Mouse (Mus musculus): ENCODE measurements around the gene Fry. TPM values are rescaled to one million over a fixed set of nuclear protein-coding genes. Genes with fewer than 3 reads are reported as not detected.

Fry gene
- polyA plus RNA-seq, 1 experiment from 2014 or later: 7.1 TPM

DNA sequence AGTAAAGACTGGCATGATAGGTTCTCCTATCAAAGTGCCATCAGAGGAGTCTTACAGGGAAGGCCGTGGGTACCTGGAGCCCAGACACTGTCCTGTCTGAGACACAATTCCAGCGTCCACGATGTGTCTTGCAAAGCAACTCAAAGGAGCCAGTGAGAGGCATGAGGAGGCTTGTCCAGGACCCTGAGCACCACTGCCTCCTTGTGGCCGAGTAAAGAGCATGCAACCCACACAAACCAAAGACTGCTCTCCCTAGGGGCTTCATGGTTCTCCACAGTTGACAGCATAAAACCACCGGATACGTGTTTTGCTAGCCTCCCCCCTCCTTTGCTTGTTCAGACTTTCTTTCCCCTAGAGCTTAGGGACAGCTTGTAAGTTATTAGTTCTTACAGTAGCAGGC is 39.2 kb downstream of the Fry start:
- Histone ChIP-seq H3K9me3 (no peaks in the 10 kb centered on the region), H3K36me3 (no peaks in the 10 kb centered on the region), H3K27me3 (no peaks in the 10 kb centered on the region), H3K4me3 (no peak overlapping the region), H3K9ac (no peak overlapping the region), H3K4me1 (peaks cover 7% of the 10 kb centered on the region; the same call in 1 of the 2 replicates), H3K4me2 (no peak overlapping the region), H3K27ac (no peak overlapping the region)
- 36% methylated on average over 6 of the region's 6 CpGs for WGBS
- no peak for ATAC-seq (ENCODE audit: borderline replicate concordance, extremely low read depth, low FRiP score, low TSS enrichment)

DNA sequence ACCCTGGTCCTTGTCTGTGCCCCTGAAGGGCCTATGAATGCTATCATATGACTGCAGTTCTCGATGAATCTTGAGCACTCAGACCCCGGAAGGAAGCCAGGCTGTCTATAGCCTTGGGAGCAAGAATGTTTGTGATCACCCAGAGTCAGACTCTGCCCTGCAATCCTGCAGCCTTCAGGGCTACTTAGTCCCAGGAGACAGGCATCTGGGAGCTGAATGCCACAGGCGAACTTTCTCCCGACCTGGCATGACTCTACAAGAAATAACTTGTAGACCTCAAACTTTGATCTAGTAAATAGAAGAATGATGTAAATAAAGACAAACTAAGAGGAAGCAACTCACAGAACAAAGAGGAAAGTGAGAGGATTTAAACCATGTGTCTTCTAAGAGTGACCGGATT is 40.7 kb downstream of the Fry start:
- no peak for ATAC-seq (ENCODE audit: borderline replicate concordance, extremely low read depth, low FRiP score, low TSS enrichment)
- Histone ChIP-seq H3K9me3 (no peaks in the 10 kb centered on the region), H3K27me3 (no peaks in the 10 kb centered on the region), H3K4me2 (no peak overlapping the region), H3K36me3 (no peaks in the 10 kb centered on the region), H3K4me3 (no peak overlapping the region), H3K4me1 (peaks cover 4% of the 10 kb centered on the region; the same call in 1 of the 2 replicates), H3K27ac (no peak overlapping the region), H3K9ac (no peak overlapping the region)
- WGBS: 42% methylated on average over 5 of the region's 5 CpGs

DNA sequence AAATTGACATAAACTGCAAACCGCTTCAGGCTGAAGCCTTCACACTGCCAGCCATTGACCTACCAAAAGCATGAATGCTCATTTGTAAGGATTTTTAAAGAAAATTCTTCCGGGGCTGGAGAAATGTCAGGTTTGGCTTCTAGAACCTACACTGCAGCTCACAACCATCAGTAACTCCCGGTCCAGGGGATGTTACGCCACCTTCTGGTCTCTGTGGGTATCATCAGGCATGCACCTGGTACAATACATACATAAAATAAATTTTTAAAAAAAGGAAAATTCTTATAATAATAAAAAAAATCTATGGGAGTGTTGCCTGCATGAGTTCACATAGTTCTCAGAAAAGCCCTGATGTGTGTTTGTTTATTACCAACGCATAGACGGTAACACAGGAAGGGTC is 42.7 kb downstream of the Fry start:
- H3K27me3 ChIP-seq: no peaks in the 10 kb centered on the region
- no peaks in the 10 kb centered on the region for H3K36me3 ChIP-seq
- 75% methylated on average over 6 of the region's 6 CpGs for WGBS
- H3K9me3 ChIP-seq: no peaks in the 10 kb centered on the region
- no peak overlapping the region for H3K9ac ChIP-seq
- no peak for ATAC-seq (ENCODE audit: borderline replicate concordance, extremely low read depth, low FRiP score, low TSS enrichment)
- no peak overlapping the region for H3K27ac ChIP-seq
- H3K4me2 ChIP-seq: no peak overlapping the region
- no peaks in the 10 kb centered on the region for H3K4me1 ChIP-seq
- no peak overlapping the region for H3K4me3 ChIP-seq

DNA sequence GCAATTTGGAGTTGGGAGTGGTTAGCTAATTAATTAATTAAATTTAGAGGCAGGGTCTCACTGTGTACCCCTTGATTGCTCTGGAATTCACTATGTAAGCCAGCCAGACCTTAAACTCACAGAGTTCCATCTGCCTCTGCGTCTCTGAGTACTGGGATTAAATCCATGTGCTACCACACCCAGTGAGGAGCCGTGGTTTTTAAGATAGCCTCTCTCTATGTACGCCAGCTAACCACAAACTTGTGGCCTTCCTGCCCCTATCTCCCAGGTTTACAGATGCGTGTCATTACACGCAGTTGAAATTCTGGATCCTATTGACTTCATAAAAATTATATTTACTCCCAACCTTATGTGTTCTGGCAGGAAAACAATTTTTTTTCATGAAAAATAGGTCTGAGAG is 43.5 kb downstream of the Fry start:
- Histone ChIP-seq H3K4me1 (no peaks in the 10 kb centered on the region), H3K27me3 (no peaks in the 10 kb centered on the region), H3K4me3 (no peak overlapping the region), H3K9ac (no peak overlapping the region), H3K36me3 (no peaks in the 10 kb centered on the region), H3K27ac (no peak overlapping the region), H3K4me2 (no peak overlapping the region), H3K9me3 (no peaks in the 10 kb centered on the region)
- WGBS: 65% methylated on average over 5 of the region's 5 CpGs
- ATAC-seq (ENCODE audit: borderline replicate concordance, extremely low read depth, low FRiP score, low TSS enrichment): no peak

DNA sequence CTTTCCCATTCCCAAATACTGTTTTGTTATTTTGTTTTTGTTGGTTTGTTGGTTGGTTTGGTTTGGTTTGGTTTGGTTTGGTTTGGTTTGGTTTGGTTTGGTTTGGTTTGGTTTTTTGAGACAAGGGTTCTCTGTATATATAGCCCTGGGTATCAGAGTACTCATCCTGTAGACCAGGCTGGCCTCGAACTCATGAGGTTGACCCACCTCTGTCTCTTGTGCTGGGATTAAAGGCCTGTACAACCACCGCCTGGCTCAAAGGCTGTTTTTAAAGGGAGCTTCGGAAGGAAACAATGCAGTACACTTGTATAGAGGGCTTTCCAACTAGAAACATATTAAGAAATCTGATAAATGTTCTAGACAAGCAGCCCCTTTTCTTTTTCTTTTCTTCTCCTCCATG is 46.2 kb downstream of the Fry start:
- Histone ChIP-seq H3K9ac (no peak overlapping the region), H3K9me3 (no peaks in the 10 kb centered on the region), H3K27me3 (no peaks in the 10 kb centered on the region), H3K27ac (no peak overlapping the region), H3K4me3 (no peak overlapping the region), H3K4me2 (no peak overlapping the region), H3K4me1 (no peaks in the 10 kb centered on the region), H3K36me3 (no peaks in the 10 kb centered on the region)
- ATAC-seq (ENCODE audit: borderline replicate concordance, extremely low read depth, low FRiP score, low TSS enrichment): no peak
- 88% methylated on average over 3 of the region's 3 CpGs for WGBS

GRCm38 (mm10) chr5:150166811-150167210 is 48.4 kb downstream of the Fry start:
- no peaks in the 10 kb centered on the region for H3K36me3 ChIP-seq
- no peak overlapping the region for H3K4me3 ChIP-seq
- no peak overlapping the region for H3K27ac ChIP-seq
- ATAC-seq (ENCODE audit: borderline replicate concordance, extremely low read depth, low FRiP score, low TSS enrichment): no peak
- no peak overlapping the region for H3K4me2 ChIP-seq
- no peak overlapping the region for H3K9ac ChIP-seq
- 64% methylated on average over 5 of the region's 5 CpGs for WGBS
- H3K9me3 ChIP-seq: no peaks in the 10 kb centered on the region
- H3K27me3 ChIP-seq: no peaks in the 10 kb centered on the region
- no peaks in the 10 kb centered on the region for H3K4me1 ChIP-seq

DNA sequence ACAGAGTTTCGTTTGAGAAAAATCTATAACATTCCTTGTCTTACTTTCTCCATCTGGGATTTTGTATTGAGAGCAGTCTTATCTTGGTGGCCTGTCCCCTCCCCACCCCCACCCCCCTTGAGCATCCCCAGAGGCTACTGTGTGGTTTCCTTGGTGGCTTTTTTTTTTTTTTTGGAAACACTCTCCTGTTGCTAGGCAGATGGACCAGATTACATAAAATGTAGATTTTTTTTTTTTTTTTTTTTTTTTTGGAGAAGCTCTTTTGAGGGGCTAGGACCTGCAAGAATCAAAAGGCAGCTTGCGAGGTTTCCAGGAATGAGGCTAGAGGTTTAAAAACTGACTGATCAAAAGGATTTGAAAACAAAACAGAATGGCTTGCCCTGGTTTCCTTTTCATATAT is 48.8 kb downstream of the Fry start:
- Histone ChIP-seq H3K27me3 (no peaks in the 10 kb centered on the region), H3K9me3 (no peaks in the 10 kb centered on the region), H3K27ac (no peak overlapping the region), H3K4me2 (no peak overlapping the region), H3K4me1 (no peaks in the 10 kb centered on the region), H3K4me3 (no peak overlapping the region), H3K36me3 (no peaks in the 10 kb centered on the region), H3K9ac (no peak overlapping the region)
- WGBS: 44% methylated on average over 2 of the region's 2 CpGs
- ATAC-seq (ENCODE audit: borderline replicate concordance, extremely low read depth, low FRiP score, low TSS enrichment): no peak

DNA sequence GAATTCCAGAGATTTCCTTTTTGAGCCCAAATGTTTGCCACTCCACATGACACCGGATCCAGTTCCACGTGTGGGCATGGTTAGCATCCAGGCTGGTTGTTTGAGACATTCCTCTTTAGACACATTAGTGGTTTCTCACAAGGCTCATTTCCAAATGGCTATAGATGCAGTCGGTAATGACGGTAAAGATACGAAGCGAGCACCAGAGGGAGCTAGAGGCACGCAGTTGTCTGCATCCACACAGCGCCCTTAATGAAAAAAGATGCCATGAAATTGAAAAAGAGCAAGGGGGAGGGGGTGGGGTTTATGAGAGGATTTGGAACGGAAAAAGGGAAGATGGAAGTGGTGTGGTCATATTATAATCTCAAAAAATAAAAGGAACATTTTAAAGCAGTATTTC is 50.3 kb downstream of the Fry start:
- Histone ChIP-seq H3K9me3 (no peaks in the 10 kb centered on the region), H3K4me2 (no peak overlapping the region), H3K9ac (no peak overlapping the region), H3K4me3 (no peak overlapping the region), H3K27ac (no peak overlapping the region), H3K27me3 (no peaks in the 10 kb centered on the region), H3K4me1 (no peaks in the 10 kb centered on the region), H3K36me3 (no peaks in the 10 kb centered on the region)
- 3% methylated on average over 9 of the region's 9 CpGs for WGBS
- ATAC-seq (ENCODE audit: borderline replicate concordance, extremely low read depth, low FRiP score, low TSS enrichment): peak; percentile 73; the same call in 1 of the 2 replicates

DNA sequence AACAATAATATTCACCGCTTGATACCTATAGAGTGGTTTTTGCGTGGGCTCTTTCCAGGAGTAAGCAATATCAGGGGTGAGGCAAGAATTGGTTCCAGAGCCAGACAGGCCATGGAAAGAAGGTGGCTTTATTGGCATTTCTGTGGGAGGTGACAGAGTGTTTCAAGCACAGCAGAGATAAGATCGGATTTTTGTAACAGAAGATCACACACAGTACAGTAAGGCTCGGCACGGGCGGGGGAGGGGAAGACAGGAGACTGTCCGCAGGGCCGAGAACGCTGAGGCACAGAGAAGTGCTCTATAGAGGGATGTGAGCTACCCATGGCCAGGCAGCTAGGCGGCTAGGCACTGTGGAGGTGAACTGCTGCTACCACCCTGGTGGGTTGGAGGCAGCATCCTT is 53.1 kb downstream of the Fry start:
- Histone ChIP-seq H3K36me3 (no peaks in the 10 kb centered on the region), H3K27me3 (no peaks in the 10 kb centered on the region), H3K27ac (no peak overlapping the region), H3K4me1 (no peaks in the 10 kb centered on the region), H3K9me3 (no peaks in the 10 kb centered on the region), H3K4me3 (no peak overlapping the region), H3K9ac (no peak overlapping the region), H3K4me2 (no peak overlapping the region)
- WGBS: 40% methylated on average over 10 of the region's 10 CpGs
- ATAC-seq (ENCODE audit: borderline replicate concordance, extremely low read depth, low FRiP score, low TSS enrichment): no peak

DNA sequence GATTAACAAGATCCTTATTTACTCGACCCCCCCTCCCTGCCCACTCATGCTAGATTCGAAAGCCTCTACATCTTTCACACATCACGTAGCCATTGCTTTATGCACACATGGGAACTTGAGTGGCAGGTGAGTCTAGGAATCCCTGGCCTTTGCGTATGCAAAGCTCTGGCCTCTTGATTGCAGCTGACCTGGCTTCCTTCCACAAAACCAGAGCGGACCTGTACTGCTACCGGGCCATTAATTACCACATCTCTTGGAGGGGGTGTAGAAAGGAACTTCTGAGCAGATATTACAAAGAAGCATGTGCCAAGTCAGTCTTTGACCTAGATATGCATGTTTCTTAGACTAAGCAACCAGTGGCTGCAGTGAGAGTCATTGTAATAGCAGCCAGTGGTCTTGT is 55.4 kb downstream of the Fry start:
- Histone ChIP-seq H3K27ac (no peak overlapping the region), H3K9ac (no peak overlapping the region), H3K4me3 (no peak overlapping the region), H3K4me1 (no peaks in the 10 kb centered on the region), H3K36me3 (no peaks in the 10 kb centered on the region), H3K27me3 (no peaks in the 10 kb centered on the region), H3K4me2 (no peak overlapping the region), H3K9me3 (no peaks in the 10 kb centered on the region)
- WGBS: 62% methylated on average over 6 of the region's 6 CpGs
- ATAC-seq (ENCODE audit: borderline replicate concordance, extremely low read depth, low FRiP score, low TSS enrichment): no peak

GRCm38 (mm10) chr5:150174950-150175349 is 56.5 kb downstream of the Fry start:
- Histone ChIP-seq H3K36me3 (no peaks in the 10 kb centered on the region), H3K9me3 (no peaks in the 10 kb centered on the region), H3K27ac (no peak overlapping the region), H3K4me1 (no peaks in the 10 kb centered on the region), H3K4me2 (no peak overlapping the region), H3K9ac (no peak overlapping the region), H3K4me3 (no peak overlapping the region), H3K27me3 (no peaks in the 10 kb centered on the region)
- no peak for ATAC-seq (ENCODE audit: borderline replicate concordance, extremely low read depth, low FRiP score, low TSS enrichment)

- no peak overlapping the region for H3K4me3 ChIP-seq
- H3K27me3 ChIP-seq: no peaks in the 10 kb centered on the region
- H3K36me3 ChIP-seq: no peaks in the 10 kb centered on the region
- H3K9me3 ChIP-seq: no peaks in the 10 kb centered on the region
- no peak overlapping the region for H3K4me2 ChIP-seq
- 64% methylated on average over 13 of the region's 13 CpGs for whole genome bisulfite sequencing
- ATAC-seq (ENCODE audit: borderline replicate concordance, extremely low read depth, low FRiP score, low TSS enrichment): no peak
- no peak overlapping the region for H3K9ac ChIP-seq
- no peak overlapping the region for H3K27ac ChIP-seq
- H3K4me1 ChIP-seq: no peaks in the 10 kb centered on the region
These were observed 58.0 kb downstream of the Fry start for GRCm38 (mm10) chr5:150176251-150177015.

DNA sequence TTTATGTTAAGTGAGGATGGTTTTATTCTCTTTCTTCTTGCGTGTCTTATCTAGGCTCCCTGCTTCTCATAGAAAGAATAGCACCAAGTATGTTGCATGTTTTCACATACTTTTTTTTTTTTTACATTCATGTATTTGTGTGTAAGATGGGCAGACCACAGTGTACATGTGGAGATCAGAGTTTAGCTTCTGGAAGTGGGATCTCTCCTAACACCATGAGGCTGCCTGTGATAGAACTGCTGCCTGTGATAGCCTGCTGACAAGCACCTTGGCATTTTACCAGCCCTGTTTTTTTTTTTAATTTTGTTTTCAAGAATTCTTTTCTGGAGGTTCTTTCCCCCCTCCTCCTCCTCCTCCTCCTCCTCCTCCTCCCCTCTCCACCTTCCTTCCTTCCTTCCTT is 59.3 kb downstream of the Fry start:
- 85% methylated on average over 1 of the region's 1 CpGs for WGBS
- no peaks in the 10 kb centered on the region for H3K4me1 ChIP-seq
- no peak overlapping the region for H3K27ac ChIP-seq
- H3K27me3 ChIP-seq: no peaks in the 10 kb centered on the region
- no peak overlapping the region for H3K9ac ChIP-seq
- no peak for ATAC-seq (ENCODE audit: borderline replicate concordance, extremely low read depth, low FRiP score, low TSS enrichment)
- no peaks in the 10 kb centered on the region for H3K36me3 ChIP-seq
- no peak overlapping the region for H3K4me2 ChIP-seq
- H3K4me3 ChIP-seq: no peak overlapping the region
- H3K9me3 ChIP-seq: no peaks in the 10 kb centered on the region
